Mouse (Mus musculus) embryo, embryonic 10.5 days (tissue): ENCODE data around the gene Mab21l1.

Experiments
- DNase-seq: peaks from one replicate; pipeline ENCODE4 v3.0.0-alpha.2; 2015; ENCODE audit warnings: low spot score

Mab21l1 gene

GRCm38 (mm10) chr3:55814993-55815625 is 32.8 kb downstream of the Mab21l1 start:
- no peak for DNase-seq

- DNase-seq, result no peak
Observed at GRCm38 (mm10) chr3:55816096-55816495, 33.8 kb downstream of the Mab21l1 start.

GRCm38 (mm10) chr3:55816638-55817375 is 34.5 kb downstream of the Mab21l1 start:
- no peak for DNase-seq

- no peak for DNase-seq
Observed at GRCm38 (mm10) chr3:55818082-55818481, 35.8 kb downstream of the Mab21l1 start.

GRCm38 (mm10) chr3:55819598-55819997 is 37.3 kb downstream of the Mab21l1 start:
- no peak for DNase-seq

- DNase-seq, result no peak
Observed at GRCm38 (mm10) chr3:55824864-55825263, 42.6 kb downstream of the Mab21l1 start.

- DNase-seq, result peak; percentile 46
Observed at GRCm38 (mm10) chr3:55828481-55829256, 46.4 kb downstream of the Mab21l1 start.

- DNase-seq, result no peak
Observed at GRCm38 (mm10) chr3:55830226-55830625, 47.9 kb downstream of the Mab21l1 start.
